ENCODE assay signal across 13 mouse cellular contexts in the genomic region with DNA sequence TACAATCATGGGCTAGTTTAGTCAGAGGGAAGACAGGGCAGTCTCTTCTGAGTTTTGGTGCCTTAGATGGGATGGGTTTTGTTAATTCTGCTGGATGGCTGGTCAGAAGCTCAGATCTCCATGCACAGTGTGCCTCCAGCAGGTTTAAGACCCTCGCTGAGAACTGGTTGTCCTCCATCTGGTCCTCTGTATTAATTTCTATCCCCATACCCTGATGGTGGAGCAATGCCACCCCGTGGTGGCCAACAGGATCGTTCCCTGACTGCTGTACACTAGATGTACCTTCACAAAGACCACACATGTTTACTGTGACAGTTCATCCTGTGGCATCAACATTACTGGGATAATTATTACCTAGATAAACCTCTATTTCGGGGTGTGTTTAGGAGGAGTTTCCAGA. TPM values are rescaled to one million over a fixed set of nuclear protein-coding genes. Genes with fewer than 3 reads are reported as not detected.
DNase-seq lines count a peak whose midpoint lies in the region; ATAC-seq and TF ChIP-seq lines count a peak whose summit lies in the region.
"Had no signal": no experiment of that assay in that cellular context is flagged by ENCODE, and none has a peak within 500 bp of the region (broad histone marks: within the 10 kb centered on the region; RNA-seq: fewer than 3 reads in every experiment).

No protein-coding gene starts in this region.

- WGBS in cerebellum, adult 2 months: 39% methylated on average over 4 of the region's 4 CpGs
- 61% methylated on average over 4 of the region's 4 CpGs for WGBS in kidney, postnatal 0 days
- WGBS in kidney, embryonic 15.5 days: 69% methylated on average over 4 of the region's 4 CpGs

- H3K36me3 ChIP-seq in kidney, postnatal 0 days (ENCODE audit: insufficient read depth, low read length): no peaks in the 10 kb centered on the region
- no peaks in the 10 kb centered on the region for H3K36me3 ChIP-seq in kidney, embryonic 15.5 days
- H3K36me3 ChIP-seq: embryonic facial prominence, embryonic 12.5 days; hindbrain, embryonic 13.5 days; neural tube, embryonic 13.5 days had no signal

- TF ChIP-seq POLR2A in cerebellum, adult 2 months (IDR thresholded peaks at IDR 0.05; ENCODE audit: borderline replicate concordance, insufficient read depth, low read length): no peak

- H3K27me3 ChIP-seq in cerebellum, adult 2 months (ENCODE audit: control insufficient read depth, insufficient read depth, low read length): no peaks in the 10 kb centered on the region
- no peaks in the 10 kb centered on the region for H3K27me3 ChIP-seq in kidney, postnatal 0 days (ENCODE audit: insufficient read depth, low read length)
- H3K27me3 ChIP-seq in kidney, embryonic 15.5 days: 0 out of 2 replicates have a peak, but pooled peaks cover 3% of the 10 kb centered on the region
- H3K27me3 ChIP-seq: embryonic facial prominence, embryonic 12.5 days; hindbrain, embryonic 13.5 days; neural tube, embryonic 13.5 days had no signal

- no peak for DNase-seq in cerebellum, adult 2 months
- no peak for DNase-seq in cerebellum, adult 18-20 months
- peak; percentile 13 for DNase-seq in kidney, postnatal 0 days (ENCODE audit: low spot score)
- DNase-seq in B cell, adult 2 months: peak; percentile 37 to 47
- DNase-seq in induced T-regulatory cell, adult 2 months (ENCODE audit: low read depth): peak; percentile 19
- no peak for DNase-seq in neural tube, embryonic 10.5 days (ENCODE audit: extremely low spot score, low spot score)
- DNase-seq in frontal cortex, postnatal 36 days (ENCODE audit: low spot score in 2 of 2): no peak

- H3K9ac ChIP-seq in kidney, postnatal 0 days (ENCODE audit: low read depth, low read length): no peak overlapping the region
- no peak overlapping the region for H3K9ac ChIP-seq in kidney, embryonic 15.5 days
- H3K9ac ChIP-seq: embryonic facial prominence, embryonic 12.5 days; hindbrain, embryonic 13.5 days; neural tube, embryonic 13.5 days had no signal

- no peak overlapping the region for H3K4me3 ChIP-seq in cerebellum, adult 2 months (replicated peaks; ENCODE audit: insufficient read depth, low read depth, low read length)
- no peak overlapping the region for H3K4me3 ChIP-seq in kidney, postnatal 0 days (replicated peaks; ENCODE audit: low read depth, low read length)
- H3K4me3 ChIP-seq in kidney, embryonic 15.5 days (replicated peaks): no peak overlapping the region
- H3K4me3 ChIP-seq: embryonic facial prominence, embryonic 12.5 days; hindbrain, embryonic 13.5 days; megakaryocyte, embryonic 14.5 days; neural tube, embryonic 13.5 days had no signal

- peak; percentile 26; the same call in 1 of the 2 replicates for TF ChIP-seq CTCF in cerebellum, adult 2 months (IDR thresholded peaks at IDR 0.05; ENCODE audit: borderline replicate concordance, insufficient read depth, low read depth, low read length)
- TF ChIP-seq CTCF in kidney, postnatal 0 days (IDR thresholded peaks at IDR 0.05; ENCODE audit: low read depth): peak; percentile 62

- H3K4me2 ChIP-seq in kidney, postnatal 0 days (ENCODE audit: low read length): no peak overlapping the region
- no peak overlapping the region for H3K4me2 ChIP-seq in kidney, embryonic 15.5 days
- H3K4me2 ChIP-seq: embryonic facial prominence, embryonic 12.5 days; hindbrain, embryonic 13.5 days; neural tube, embryonic 13.5 days had no signal

- H3K9me3 ChIP-seq in kidney, postnatal 0 days (replicated peaks; ENCODE audit: low read length): no peaks in the 10 kb centered on the region
- no peaks in the 10 kb centered on the region for H3K9me3 ChIP-seq in kidney, embryonic 15.5 days (replicated peaks)
- H3K9me3 ChIP-seq: embryonic facial prominence, embryonic 12.5 days; hindbrain, embryonic 13.5 days; megakaryocyte, embryonic 14.5 days; neural tube, embryonic 13.5 days had no signal

- no peak overlapping the region for H3K27ac ChIP-seq in cerebellum, adult 2 months (ENCODE audit: insufficient read depth, low read length)
- no peak overlapping the region for H3K27ac ChIP-seq in kidney, postnatal 0 days
- no peak overlapping the region for H3K27ac ChIP-seq in kidney, embryonic 15.5 days
- H3K27ac ChIP-seq: embryonic facial prominence, embryonic 12.5 days; hindbrain, embryonic 13.5 days; neural tube, embryonic 13.5 days had no signal

- no peaks in the 10 kb centered on the region for H3K4me1 ChIP-seq in cerebellum, adult 2 months (ENCODE audit: control insufficient read depth, insufficient read depth, low read length)
- no peaks in the 10 kb centered on the region for H3K4me1 ChIP-seq in kidney, postnatal 0 days (replicated peaks; ENCODE audit: insufficient read depth, low read length)
- H3K4me1 ChIP-seq in kidney, embryonic 15.5 days: no peaks in the 10 kb centered on the region
- H3K4me1 ChIP-seq: embryonic facial prominence, embryonic 12.5 days; hindbrain, embryonic 13.5 days; neural tube, embryonic 13.5 days had no signal

- ATAC-seq in kidney, postnatal 0 days (replicated peaks; ENCODE audit: low FRiP score, low read depth): no peak
- ATAC-seq in kidney, embryonic 15.5 days (replicated peaks; ENCODE audit: low FRiP score): no peak

RNA-seq across cellular contexts. Expression of a gene that starts 12.7 kb away (rescaled TPM):
- not detected in 2 replicates for polyA plus RNA-seq in cerebellum, adult 2 months (2012; rRNA removed)
- not detected in 2 replicates for polyA plus RNA-seq in kidney, postnatal 0 days (2015; fragmentation: Nextera tagmentation; extraction: Ambion mirVana)
- not detected in 2 replicates for polyA plus RNA-seq in kidney, embryonic 15.5 days (2015; fragmentation: Nextera tagmentation; extraction: Ambion mirVana)
- polyA plus RNA-seq: brain, embryonic 14.5 days; embryonic facial prominence, embryonic 12.5 days; hindbrain, embryonic 13.5 days; neural tube, embryonic 13.5 days had no signal

RNA-seq across cellular contexts. Expression of a gene that starts 16.4 kb away (rescaled TPM):
- polyA plus RNA-seq in cerebellum, adult 2 months (2012; rRNA removed): 0.25 and 0.41 TPM in 2 replicates
- 0.55 and 1.3 TPM in 2 replicates for polyA plus RNA-seq in kidney, postnatal 0 days (2015; fragmentation: Nextera tagmentation; extraction: Ambion mirVana)
- 0.37 and 0.91 TPM in 2 replicates for polyA plus RNA-seq in kidney, embryonic 15.5 days (2015; fragmentation: Nextera tagmentation; extraction: Ambion mirVana)

RNA-seq across cellular contexts. Expression of a gene that starts 29.6 kb away (rescaled TPM):
- polyA plus RNA-seq in cerebellum, adult 2 months (2012; rRNA removed): 0.25 and 0.32 TPM in 2 replicates
- 0.94 and 1.7 TPM in 2 replicates for polyA plus RNA-seq in kidney, postnatal 0 days (2015; fragmentation: Nextera tagmentation; extraction: Ambion mirVana)
- polyA plus RNA-seq in kidney, embryonic 15.5 days (2015; fragmentation: Nextera tagmentation; extraction: Ambion mirVana): 0.34 and 0.71 TPM in 2 replicates

RNA-seq across cellular contexts. Expression of a gene that starts 39.9 kb away (rescaled TPM):
- polyA plus RNA-seq in cerebellum, adult 2 months (2012; rRNA removed): 1.0 and 1.7 TPM in 2 replicates
- 9.5 and 12.0 TPM in 2 replicates for polyA plus RNA-seq in kidney, postnatal 0 days (2015; fragmentation: Nextera tagmentation; extraction: Ambion mirVana)
- polyA plus RNA-seq in kidney, embryonic 15.5 days (2015; fragmentation: Nextera tagmentation; extraction: Ambion mirVana): 3.9 and 8.3 TPM in 2 replicates

RNA-seq across cellular contexts. Expression of a gene that starts 54.3 kb away (rescaled TPM):
- 0.62 and 0.87 TPM in 2 replicates for polyA plus RNA-seq in cerebellum, adult 2 months (2012; rRNA removed)
- polyA plus RNA-seq in kidney, postnatal 0 days (2015; fragmentation: Nextera tagmentation; extraction: Ambion mirVana): 3.6 and 4.1 TPM in 2 replicates
- 4.7 and 6.1 TPM in 2 replicates for polyA plus RNA-seq in kidney, embryonic 15.5 days (2015; fragmentation: Nextera tagmentation; extraction: Ambion mirVana)

Comparison
In these comparisons a context has a peak if more than half of its experiments do, and no peak if none do; other contexts are left out.
1. DNase-seq: peak in kidney, postnatal 0 days (single experiment), B cell, adult 2 months (2 of 2) and induced T-regulatory cell, adult 2 months (single experiment); none in cerebellum, adult 2 months (0 of 2), cerebellum, adult 18-20 months (0 of 2), neural tube, embryonic 10.5 days (single experiment) and frontal cortex, postnatal 36 days (0 of 2).